Mouse (Mus musculus): Measurements from ENCODE around the gene Olfr809.

DNA sequence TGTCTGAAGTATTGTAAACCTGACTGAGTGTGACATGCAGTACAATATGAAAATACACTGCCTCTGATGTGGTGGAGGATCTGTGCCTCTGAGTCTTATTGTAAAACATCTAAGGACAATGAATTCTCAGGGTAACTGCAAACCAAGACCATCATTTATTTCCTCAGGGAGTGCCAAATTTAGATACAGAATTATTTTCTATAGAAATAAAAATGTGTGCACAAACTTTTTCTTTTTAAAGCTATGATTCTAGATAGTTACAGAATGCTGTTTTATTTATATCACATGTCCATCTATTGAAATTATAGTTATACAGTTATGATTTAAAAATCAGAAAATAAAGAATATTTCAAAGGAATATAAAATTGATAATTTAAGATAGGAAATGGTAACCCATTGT, 32.6 kb upstream of the Olfr809 start, which contains the start of gene Olfr806:
- TF ChIP-seq CTCF (IDR thresholded peaks at IDR 0.05; ENCODE audit: borderline replicate concordance, insufficient read depth, low read length), result no peak
- no peak for TF ChIP-seq POLR2A (IDR thresholded peaks at IDR 0.05; ENCODE audit: low read depth, low read length)

Measured in embryonic fibroblast, embryonic 13.5 days (primary cell).